Mouse (Mus musculus) limb, embryonic 15.5 days (tissue): Measurements from ENCODE around the gene Nup107. TPM values are rescaled to one million over a fixed set of nuclear protein-coding genes. Genes with fewer than 3 reads are reported as not detected.
"Not testable (repeated sequence)": the region's sequence is repeated elsewhere in the genome, so short reads cannot be mapped to it uniquely, and the experiment has no call there.

Experiments used
- ATAC-seq: fragments of 200-750 bp; cut with Nextera tagmentation; 2 replicates; pipeline ENCODE4 v1.8.0; 2017; ENCODE audit warnings: low read depth, moderate TSS enrichment; ENCODE audit not compliant: insufficient number of reproducible peaks, low FRiP score, low TSS enrichment
- H3K27ac ChIP-seq: fragments of 300-500 bp; sonication (generic); 2 replicates; pipeline ENCODE4 v1.5.1; 2015; ENCODE audit warnings: moderate library complexity, mild to moderate bottlenecking, inconsistent platforms
- H3K27me3 ChIP-seq: fragments of 300-500 bp; sonication (generic); 2 replicates; pipeline ENCODE4 v1.6.1; 2015; ENCODE audit warnings: inconsistent platforms
- H3K36me3 ChIP-seq: fragments of 300-500 bp; sonication (generic); 2 replicates; pipeline ENCODE4 v1.6.1; 2015; ENCODE audit warnings: inconsistent platforms
- H3K4me1 ChIP-seq: fragments of 300-500 bp; sonication (generic); 2 replicates; pipeline ENCODE4 v1.6.1; 2015; ENCODE audit warnings: inconsistent platforms
- H3K4me2 ChIP-seq: fragments of 300-500 bp; sonication (generic); 2 replicates; pipeline ENCODE4 v1.6.1; 2015; ENCODE audit warnings: mild to moderate bottlenecking, inconsistent platforms
- H3K4me3 ChIP-seq: fragments of 300-500 bp; sonication (generic); 2 replicates; pipeline ENCODE4 v1.5.1; 2015; ENCODE audit warnings: mild to moderate bottlenecking, inconsistent platforms
- H3K9ac ChIP-seq: fragments of 300-500 bp; sonication (generic); 2 replicates; pipeline ENCODE4 v1.6.1; 2015; ENCODE audit warnings: inconsistent platforms
- H3K9me3 ChIP-seq: fragments of 300-500 bp; sonication (generic); 2 replicates; pipeline ENCODE4 v1.6.1; 2016; ENCODE audit warnings: inconsistent platforms
- WGBS: fragments of 180-500 bp; shearing (Covaris S2); methylation state at CpG from one replicate; pipeline ENCODE4 v1.1.7; 2015; 5-methylcytosine and 5-hydroxymethylcytosine counted together
- polyA plus RNA-seq: library from polyadenylated mRNA; unstranded; fragments of >200 nt; fragmentation: Nextera tagmentation; extraction: Ambion mirVana; gene quantifications from 2 replicates; pipeline ENCODE4 v1.2.1, GENCODE M21; 2015

Nup107 gene
- polyA plus RNA-seq, 1 experiment from 2014 or later: 54.6 TPM

GRCm38 (mm10) chr10:117706440-117706839 lies 86.1 kb downstream of the Nup107 start:
- 89% methylated on average over 6 of the region's 6 CpGs for WGBS
- peaks cover 7% of the 10 kb centered on the region; the same call in 1 of the 2 replicates for H3K4me1 ChIP-seq
- H3K27me3 ChIP-seq: no peaks in the 10 kb centered on the region
- H3K9ac ChIP-seq: no peak overlapping the region
- no peak overlapping the region for H3K4me3 ChIP-seq
- no peak overlapping the region for H3K4me2 ChIP-seq
- ATAC-seq: no peak
- no peaks in the 10 kb centered on the region for H3K9me3 ChIP-seq
- peaks cover 53% of the 10 kb centered on the region for H3K36me3 ChIP-seq
- no peak overlapping the region for H3K27ac ChIP-seq

DNA sequence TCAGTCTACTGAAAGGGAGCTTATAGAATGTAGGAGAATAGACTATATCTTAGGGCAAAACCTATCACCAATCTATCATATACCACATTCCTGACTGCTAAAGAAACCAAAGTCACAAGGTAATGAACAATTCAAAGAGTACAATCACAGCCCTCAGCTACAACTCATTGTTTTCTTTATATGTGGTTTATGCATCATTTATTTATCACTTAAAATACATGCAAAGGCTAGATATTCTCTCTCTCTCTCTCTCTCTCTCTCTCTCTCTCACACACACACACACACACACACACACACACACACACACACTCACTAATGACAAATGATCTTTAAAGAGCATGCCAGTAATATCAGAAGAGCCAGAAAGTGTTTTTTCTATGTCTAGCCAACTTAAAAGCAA lies 86.7 kb downstream of the Nup107 start:
- Histone ChIP-seq H3K4me1 (peaks cover 2% of the 10 kb centered on the region; the same call in 1 of the 2 replicates), H3K27ac (no peak overlapping the region), H3K9ac (no peak overlapping the region), H3K9me3 (no peaks in the 10 kb centered on the region), H3K36me3 (peaks cover 57% of the 10 kb centered on the region), H3K4me3 (no peak overlapping the region), H3K4me2 (no peak overlapping the region), H3K27me3 (no peaks in the 10 kb centered on the region)
- no peak for ATAC-seq

DNA sequence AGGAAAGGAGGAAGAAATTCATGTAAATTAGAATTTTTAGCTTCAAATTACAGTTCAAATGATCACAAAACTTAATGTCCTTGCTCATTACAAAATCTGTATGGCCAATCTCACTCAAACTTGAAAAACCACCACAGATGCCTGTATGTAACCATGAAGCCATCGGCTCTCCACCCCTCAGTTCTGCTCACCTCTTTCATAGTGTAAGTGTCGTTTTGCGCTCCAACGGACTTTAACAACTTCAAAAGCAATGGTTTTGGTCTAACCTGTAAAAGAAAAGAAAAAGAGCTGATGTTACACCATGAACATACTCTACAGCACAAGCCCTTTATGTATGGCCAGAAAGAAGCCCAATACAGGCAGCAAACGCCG lies 87.6 kb downstream of the Nup107 start:
- peaks cover 2% of the 10 kb centered on the region; the same call in 1 of the 2 replicates for H3K4me1 ChIP-seq
- no peak overlapping the region for H3K4me2 ChIP-seq
- no peaks in the 10 kb centered on the region for H3K27me3 ChIP-seq
- H3K9ac ChIP-seq: no peak overlapping the region
- no peak overlapping the region for H3K4me3 ChIP-seq
- H3K36me3 ChIP-seq: peaks cover 66% of the 10 kb centered on the region
- no peak for ATAC-seq
- WGBS: 94% methylated on average over 6 of the region's 6 CpGs
- H3K27ac ChIP-seq: no peak overlapping the region
- H3K9me3 ChIP-seq: no peaks in the 10 kb centered on the region

DNA sequence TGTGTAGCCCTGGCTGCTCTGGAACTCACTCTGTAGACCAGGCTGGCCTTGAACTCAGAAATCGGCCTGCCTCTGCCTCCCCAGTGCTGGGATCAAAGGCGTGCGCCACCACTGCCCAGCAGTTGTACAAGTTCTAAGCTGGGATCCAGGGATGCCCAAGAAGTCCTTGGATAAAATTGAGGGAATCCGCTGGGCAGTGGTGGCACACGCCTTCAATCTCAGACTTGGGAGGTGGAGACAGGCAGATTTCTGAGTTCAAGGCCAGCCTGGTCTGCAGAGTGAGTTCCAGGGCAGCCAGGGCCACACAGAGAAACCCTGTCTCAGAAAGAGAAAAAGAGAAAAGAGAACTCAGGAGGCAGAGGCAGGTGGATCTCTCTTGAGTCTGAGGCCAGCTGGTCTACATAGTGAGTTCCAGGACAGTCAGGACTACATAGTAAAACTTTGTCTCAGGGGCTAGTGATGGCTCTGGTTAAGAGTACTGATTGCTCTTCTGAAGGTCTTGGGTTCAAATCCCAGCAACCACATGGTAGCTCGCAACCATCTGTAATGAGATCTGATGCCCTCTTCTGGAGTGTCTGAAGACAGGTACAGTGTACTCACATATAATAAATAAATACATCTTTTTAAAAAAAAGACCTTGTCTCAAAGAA lies 88.1 kb downstream of the Nup107 start:
- not testable (repeated sequence) for H3K9me3 ChIP-seq, H3K4me3 ChIP-seq, H3K9ac ChIP-seq, H3K4me2 ChIP-seq, H3K27ac ChIP-seq, ATAC-seq, H3K4me1 ChIP-seq, H3K27me3 ChIP-seq
- WGBS: 96% methylated on average over 6 of the region's 6 CpGs
- H3K36me3 ChIP-seq: peaks cover 71% of the 10 kb centered on the region

DNA sequence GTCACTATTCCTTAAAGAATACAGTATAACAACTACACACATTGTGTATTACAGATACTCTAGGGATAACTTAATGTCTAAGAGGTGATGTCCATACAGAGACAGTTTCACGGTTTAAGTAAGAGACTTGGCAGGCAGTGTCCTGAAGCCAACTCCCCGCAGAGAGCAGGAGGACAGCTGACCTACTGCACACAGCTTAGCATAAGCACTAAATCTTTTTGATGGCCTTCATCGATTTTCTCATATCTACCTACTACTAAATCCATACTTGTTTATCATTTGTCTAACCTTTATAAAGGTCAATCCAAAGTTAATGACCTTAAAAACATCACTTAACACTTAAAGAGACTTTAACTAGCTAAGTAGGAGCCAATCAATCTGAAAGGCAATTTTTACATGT lies 89.0 kb downstream of the Nup107 start:
- Histone ChIP-seq H3K9ac (no peak overlapping the region), H3K9me3 (no peaks in the 10 kb centered on the region), H3K36me3 (peaks cover 80% of the 10 kb centered on the region), H3K4me1 (no peaks in the 10 kb centered on the region), H3K4me2 (no peak overlapping the region), H3K4me3 (no peak overlapping the region), H3K27me3 (no peaks in the 10 kb centered on the region), H3K27ac (no peak overlapping the region)
- 89% methylated on average over 3 of the region's 3 CpGs for WGBS
- ATAC-seq: no peak

DNA sequence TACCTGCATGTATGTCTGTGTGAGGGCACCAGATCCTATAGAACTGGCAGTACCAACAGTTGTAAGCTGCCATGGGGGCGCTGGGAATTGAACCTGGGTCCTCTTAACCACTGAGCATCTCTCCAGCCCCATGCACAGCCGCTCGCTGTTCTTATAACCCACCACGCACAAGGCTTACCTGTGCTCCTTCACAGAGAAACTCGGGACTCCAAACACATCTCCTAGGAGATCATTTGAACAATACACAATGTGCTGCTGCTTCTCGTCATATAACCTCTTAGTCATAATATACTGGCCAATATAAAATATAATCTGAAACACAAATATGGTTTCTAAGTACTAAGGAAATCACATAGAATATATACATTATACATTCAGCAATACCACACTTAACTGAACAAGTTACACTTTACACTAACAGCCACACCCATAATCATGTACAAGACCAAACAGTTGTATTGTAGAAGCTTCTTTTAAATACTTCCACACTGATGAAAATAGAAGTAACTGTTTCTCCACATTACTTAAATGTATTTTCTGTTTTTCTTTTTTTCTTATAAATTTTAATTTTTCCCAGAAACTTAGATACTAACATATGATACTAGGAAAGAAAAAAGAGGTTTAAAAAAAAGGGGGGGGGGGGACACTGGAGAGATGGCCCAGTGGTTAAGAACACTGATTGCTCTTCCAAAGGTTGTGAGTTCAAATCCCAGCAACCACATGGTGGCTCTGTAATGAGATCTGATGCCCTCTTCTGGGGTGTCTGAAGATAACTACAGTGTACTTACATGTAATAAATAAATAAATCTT lies 90.3 kb downstream of the Nup107 start:
- Histone ChIP-seq H3K4me3 (no peak overlapping the region), H3K4me2 (no peak overlapping the region), H3K36me3 (peaks cover 86% of the 10 kb centered on the region), H3K27me3 (no peaks in the 10 kb centered on the region), H3K9me3 (no peaks in the 10 kb centered on the region), H3K9ac (no peak overlapping the region), H3K4me1 (no peaks in the 10 kb centered on the region), H3K27ac (no peak overlapping the region)
- 96% methylated on average over 6 of the region's 6 CpGs for WGBS
- no peak for ATAC-seq

- Histone ChIP-seq H3K27ac (no peak overlapping the region), H3K4me3 (no peak overlapping the region), H3K36me3 (peaks cover 86% of the 10 kb centered on the region), H3K27me3 (no peaks in the 10 kb centered on the region), H3K4me1 (no peaks in the 10 kb centered on the region), H3K9ac (no peak overlapping the region), H3K4me2 (no peak overlapping the region), H3K9me3 (no peaks in the 10 kb centered on the region)
- ATAC-seq: no peak
- WGBS: 90% methylated on average over 6 of the region's 6 CpGs
Observed at GRCm38 (mm10) chr10:117701034-117701829, 91.3 kb downstream of the Nup107 start.

Other genes with a start within 250 kb of the Nup107 start
- 69.8 and 72.6 TPM in 2 replicates for gene Cpm, start 163.2 kb downstream of the Nup107 start, polyA plus RNA-seq
- gene Mdm2, start 81.9 kb downstream of the Nup107 start, polyA plus RNA-seq: 40.2 and 43.8 TPM in 2 replicates
- 21.5 and 25.1 TPM in 2 replicates for gene Slc35e3, start 46.3 kb downstream of the Nup107 start, polyA plus RNA-seq
- gene Rap1b, start 53.3 kb upstream of the Nup107 start, polyA plus RNA-seq: 184 and 187 TPM in 2 replicates